Mouse (Mus musculus) adrenal gland, adult 2 months (tissue): ENCODE measurements around the gene H2-T23. TPM values are rescaled to one million over a fixed set of nuclear protein-coding genes. Genes with fewer than 3 reads are reported as not detected.

Source experiments
- DNase-seq: peaks from one replicate; pipeline ENCODE4 v3.0.0; 2021
- polyA plus RNA-seq: library from polyadenylated mRNA; depleted of rRNA; stranded (reverse); fragments of >200 nt; gene quantifications from 2 replicates; pipeline ENCODE4 v1.2.3, GENCODE M21; 2012; rRNA removed
- total RNA-seq, 2 experiments: library from RNA; stranded (reverse); gene quantifications; 2 replicates each; pipeline ENCODE4 v1.2.3; 2021

H2-T23 gene
- total and polyA plus RNA-seq, 3 experiments, result 49.7 to 156 (median 65.2) TPM

DNA sequence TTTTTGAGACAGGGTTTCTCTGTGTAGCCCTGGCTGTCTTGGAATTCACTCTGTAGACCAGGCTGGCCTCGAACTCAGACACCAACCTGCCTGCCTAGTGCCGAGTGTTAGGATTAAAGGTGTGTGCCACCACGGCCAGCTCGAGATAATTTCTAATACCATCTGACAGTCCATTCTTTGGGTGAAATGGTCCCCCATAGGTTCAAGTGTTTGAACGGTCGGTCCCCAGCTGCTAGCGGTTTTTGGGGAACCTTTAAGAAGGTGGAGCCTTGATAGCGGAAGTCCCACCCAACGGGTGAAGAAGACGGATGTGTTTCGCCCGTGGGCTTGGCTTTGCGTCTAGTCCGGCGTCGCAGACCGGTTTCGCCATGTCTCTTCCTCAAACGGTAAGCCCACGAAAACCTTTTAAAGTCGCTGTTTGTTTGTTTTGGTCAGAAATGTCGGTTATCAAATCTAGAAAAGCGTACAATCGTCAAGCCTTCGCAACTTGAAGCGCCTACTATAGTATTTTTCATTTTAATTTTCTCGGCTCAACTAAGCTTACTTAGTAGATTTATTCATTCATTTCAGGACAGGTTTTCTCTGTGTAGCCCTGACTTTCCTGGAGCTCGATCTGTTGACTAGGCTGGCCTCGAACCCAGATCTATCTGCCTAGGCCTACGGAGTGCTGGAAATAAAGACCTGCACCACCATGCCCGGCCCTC is 38.3 kb downstream of the H2-T23 start:
- peak; percentile 88 for DNase-seq

DNA sequence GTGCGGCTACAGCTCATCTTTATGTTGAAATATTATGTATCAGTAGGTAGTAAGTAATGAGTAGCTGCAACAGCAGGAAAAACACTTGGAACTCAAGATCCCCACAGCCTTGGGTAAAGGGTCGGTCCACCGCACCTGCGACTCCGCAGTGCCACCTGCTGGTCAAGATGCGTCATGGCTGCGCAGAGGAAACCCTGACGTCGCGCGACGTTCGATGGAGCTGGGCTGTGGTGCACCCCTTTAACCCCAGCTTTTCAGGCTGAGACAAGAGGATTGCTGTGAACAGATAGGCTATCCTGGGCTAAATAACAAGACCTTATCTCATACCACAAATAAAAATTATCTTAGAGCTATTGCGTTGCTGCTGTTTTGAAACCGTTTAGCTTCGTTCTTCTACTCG is 39.0 kb downstream of the H2-T23 start:
- peak; percentile 75 for DNase-seq

DNA sequence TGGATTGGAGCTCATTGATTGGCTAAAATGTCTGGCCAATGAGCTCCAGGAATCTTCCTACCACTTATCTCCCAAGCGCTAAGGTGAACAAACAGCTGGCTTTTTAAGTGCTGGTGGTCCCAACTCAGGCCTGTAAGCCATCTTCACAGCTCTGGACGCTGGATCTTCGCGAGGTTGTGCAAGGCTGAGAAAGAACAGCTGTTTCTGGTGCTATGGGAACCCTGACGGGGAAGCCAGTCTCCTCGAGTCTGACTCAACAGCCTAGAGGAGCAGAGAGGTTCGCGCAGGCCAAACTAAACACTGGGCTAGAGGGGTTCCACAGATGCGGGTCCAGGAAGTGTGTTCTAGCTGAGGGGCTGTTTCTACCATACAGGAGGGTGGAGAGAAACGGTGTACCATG is 40.9 kb downstream of the H2-T23 start:
- no peak for DNase-seq

DNA sequence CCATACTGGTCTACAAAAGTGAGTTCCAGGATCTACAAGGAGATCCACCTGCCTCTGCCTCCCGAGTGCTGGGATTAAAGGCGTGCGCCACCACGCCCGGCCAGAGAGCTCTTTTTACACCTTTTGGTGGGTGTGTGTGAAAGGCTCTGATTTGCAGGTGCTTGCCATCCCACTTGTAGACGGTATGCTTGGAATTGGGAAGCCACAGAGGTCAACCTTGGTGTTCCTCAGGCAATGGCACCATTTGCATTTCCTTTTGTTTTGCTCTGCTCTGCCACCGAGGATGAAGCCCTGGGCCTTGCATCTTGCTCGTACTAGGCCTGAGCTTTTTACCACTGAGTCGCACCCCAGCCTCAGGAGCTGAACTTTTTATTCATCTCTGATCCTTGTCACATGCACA is 50.9 kb downstream of the H2-T23 start:
- no peak for DNase-seq

DNA sequence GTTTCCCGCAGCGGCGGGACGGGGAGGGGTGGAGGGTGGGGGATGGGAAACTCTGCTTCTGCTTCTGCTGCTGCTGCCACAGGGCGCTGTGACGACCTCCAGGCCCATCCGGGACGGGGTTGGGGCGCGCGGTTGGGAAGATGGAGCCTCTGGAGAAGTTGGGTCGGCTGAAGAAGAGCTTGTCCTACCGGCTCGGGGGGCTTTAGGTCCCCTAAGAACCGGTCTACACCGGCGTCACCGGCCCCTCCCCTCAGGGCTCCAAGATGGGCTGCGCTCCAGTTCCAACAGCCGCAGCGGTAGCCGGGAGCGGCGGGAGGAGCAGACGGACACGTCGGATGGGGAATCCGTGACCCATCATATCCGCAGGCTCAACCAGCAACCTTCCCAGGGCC is 52.3 kb downstream of the H2-T23 start:
- DNase-seq, result peak; percentile 70

Other genes with a start within 250 kb of the H2-T23 start
- 10 to 100 TPM in 1 of 2 experiments, 1 to 10 TPM in 1; 9.6 to 13.8 TPM for gene Ier3, start 211.2 kb downstream of the H2-T23 start, total RNA-seq
- 17.1 and 17.6 TPM in 2 replicates for gene Ier3, start 211.2 kb downstream of the H2-T23 start, polyA plus RNA-seq
- 10 to 100 TPM; 59.0 to 74.4 TPM for gene Flot1, start 209.6 kb downstream of the H2-T23 start, total RNA-seq
- gene Flot1, start 209.6 kb downstream of the H2-T23 start, polyA plus RNA-seq, result 61.0 and 66.2 TPM in 2 replicates
- gene Tubb5, start 194.5 kb downstream of the H2-T23 start, total RNA-seq, result 100 to 1,000 TPM; 152 to 198 TPM
- gene Tubb5, start 194.5 kb downstream of the H2-T23 start, polyA plus RNA-seq, result 137 and 156 TPM in 2 replicates
- gene Mdc1, start 191.3 kb downstream of the H2-T23 start, total RNA-seq, result 10 to 100 TPM; 15.4 to 20.8 TPM
- 3.6 and 5.9 TPM in 2 replicates for gene Mdc1, start 191.3 kb downstream of the H2-T23 start, polyA plus RNA-seq
- gene Nrm, start 171.5 kb downstream of the H2-T23 start, total RNA-seq, result 1 to 10 TPM; 3.3 to 4.8 TPM
- gene Nrm, start 171.5 kb downstream of the H2-T23 start, polyA plus RNA-seq, result 9.3 and 11.7 TPM in 2 replicates
- 10 to 100 TPM; 27.3 to 42.6 TPM for gene Ppp1r18, start 167.3 kb downstream of the H2-T23 start, total RNA-seq
- gene Ppp1r18, start 167.3 kb downstream of the H2-T23 start, polyA plus RNA-seq, result 37.3 and 45.3 TPM in 2 replicates
- 10 to 100 TPM; 40.5 to 46.2 TPM for gene Dhx16, start 153.0 kb downstream of the H2-T23 start, total RNA-seq
- 42.6 and 46.1 TPM in 2 replicates for gene Dhx16, start 153.0 kb downstream of the H2-T23 start, polyA plus RNA-seq
- 10 to 100 TPM; 51.6 to 52.6 TPM for gene 2310061I04Rik, start 135.4 kb downstream of the H2-T23 start, total RNA-seq
- 112 and 122 TPM in 2 replicates for gene 2310061I04Rik, start 135.4 kb downstream of the H2-T23 start, polyA plus RNA-seq
- 10 to 100 TPM; 27.4 to 40.0 TPM for gene Atat1, start 122.8 kb downstream of the H2-T23 start, total RNA-seq
- 128 and 145 TPM in 2 replicates for gene Atat1, start 122.8 kb downstream of the H2-T23 start, polyA plus RNA-seq
- 100 to 1,000 TPM; 111 to 114 TPM for gene Mrps18b, start 116.5 kb downstream of the H2-T23 start, total RNA-seq
- 91.6 and 101 TPM in 2 replicates for gene Mrps18b, start 116.5 kb downstream of the H2-T23 start, polyA plus RNA-seq
- gene Ppp1r10, start 116.4 kb downstream of the H2-T23 start, total RNA-seq, result 100 to 1,000 TPM in 1 of 2 experiments, 10 to 100 TPM in 1; 64.6 to 140 TPM
- gene Ppp1r10, start 116.4 kb downstream of the H2-T23 start, polyA plus RNA-seq, result 24.7 and 32.8 TPM in 2 replicates
- gene Abcf1, start 63.1 kb downstream of the H2-T23 start, total RNA-seq, result 10 to 100 TPM; 83.5 to 86.8 TPM
- 66.0 and 78.9 TPM in 2 replicates for gene Abcf1, start 63.1 kb downstream of the H2-T23 start, polyA plus RNA-seq
- 10 to 100 TPM; 38.1 to 53.1 TPM for gene Gnl1, start 53.0 kb downstream of the H2-T23 start, total RNA-seq
- 26.9 and 29.6 TPM in 2 replicates for gene Gnl1, start 53.0 kb downstream of the H2-T23 start, polyA plus RNA-seq
- gene Prr3, start 52.6 kb downstream of the H2-T23 start, total RNA-seq, result 10 to 100 TPM; 19.5 to 19.8 TPM
- gene Prr3, start 52.6 kb downstream of the H2-T23 start, polyA plus RNA-seq, result 19.1 and 20.6 TPM in 2 replicates
- gene H2-T24, start 12.3 kb downstream of the H2-T23 start, total RNA-seq, result 1 to 10 TPM; 6.6 to 8.2 TPM
- gene H2-T24, start 12.3 kb downstream of the H2-T23 start, polyA plus RNA-seq, result 3.6 and 3.7 TPM in 2 replicates
- 10 to 100 TPM; 32.2 to 42.9 TPM for gene H2-T22, start 9.9 kb upstream of the H2-T23 start, total RNA-seq
- 34.7 and 38.6 TPM in 2 replicates for gene H2-T22, start 9.9 kb upstream of the H2-T23 start, polyA plus RNA-seq
- gene Gm6034, start 10.1 kb upstream of the H2-T23 start, total RNA-seq, result under 1 TPM in 1 of 2 experiments, not detected in 1; 0.23 TPM
- 0.10 and 0.50 TPM in 2 replicates for gene Gm6034, start 10.1 kb upstream of the H2-T23 start, polyA plus RNA-seq
- 1 to 10 TPM; 4.4 to 8.2 TPM for gene Gm11127, start 25.5 kb upstream of the H2-T23 start, total RNA-seq
- gene Gm11127, start 25.5 kb upstream of the H2-T23 start, polyA plus RNA-seq, result not detected in 2 replicates
- gene Gm19684, start 88.8 kb upstream of the H2-T23 start, total RNA-seq, result under 1 TPM in 1 of 2 experiments, not detected in 1; 0.41 TPM
- 0.33 and 0.36 TPM in 2 replicates for gene Gm19684, start 88.8 kb upstream of the H2-T23 start, polyA plus RNA-seq
- gene Gm7030, start 96.6 kb upstream of the H2-T23 start, total RNA-seq, result not detected
- gene Gm7030, start 96.6 kb upstream of the H2-T23 start, polyA plus RNA-seq, result not detected in 2 replicates
- not detected for gene Gm8909, start 135.7 kb upstream of the H2-T23 start, total RNA-seq
- 0.19 TPM in 1 of 2 replicates, not detected in the other for gene Gm8909, start 135.7 kb upstream of the H2-T23 start, polyA plus RNA-seq
- gene H2-T3, start 157.4 kb upstream of the H2-T23 start, total RNA-seq, result not detected
- gene H2-T3, start 157.4 kb upstream of the H2-T23 start, polyA plus RNA-seq, result not detected in 2 replicates
- gene Rpp21, start 225.2 kb upstream of the H2-T23 start, total RNA-seq, result 10 to 100 TPM; 43.6 to 60.5 TPM
- gene Rpp21, start 225.2 kb upstream of the H2-T23 start, polyA plus RNA-seq, result 89.4 and 106 TPM in 2 replicates
- 10 to 100 TPM; 16.1 to 18.4 TPM for gene Trim39, start 239.4 kb upstream of the H2-T23 start, total RNA-seq
- gene Trim39, start 239.4 kb upstream of the H2-T23 start, polyA plus RNA-seq, result 14.1 and 14.7 TPM in 2 replicates